Mouse (Mus musculus) cerebellum, postnatal 25 days (tissue): Measurements from ENCODE around the gene Matn1.

Source experiments
- DNase-seq, 2 experiments: peaks; one replicate each; pipeline ENCODE4 v3.0.0; 2021; ENCODE audit warnings: mixed read lengths in 2 of 2

The Matn1 gene

DNA sequence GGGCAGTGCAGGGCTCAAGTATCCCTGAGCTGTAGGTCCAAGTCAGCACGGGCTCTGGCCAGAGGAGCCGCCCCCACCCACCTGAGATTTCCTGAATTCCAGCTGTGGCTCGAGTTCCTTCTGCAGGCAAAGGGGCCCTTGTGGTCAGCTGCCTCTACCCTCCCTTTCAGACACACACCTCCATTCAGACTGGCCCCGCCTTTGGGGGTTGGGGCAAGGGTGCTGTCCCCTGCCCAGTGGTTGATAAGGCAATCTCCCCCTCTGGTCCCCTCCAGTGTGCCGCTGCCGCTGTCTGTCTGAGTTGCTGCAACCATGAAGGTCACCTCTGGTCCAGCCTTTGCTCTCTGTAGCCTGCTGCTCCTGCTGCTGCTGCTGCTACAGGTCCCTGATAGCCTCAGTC lies at the start of gene Matn1:
Matn1 (plus strand) TSS at position 274 of the 400 bp plus-strand sequence.
- no peak for DNase-seq

DNA sequence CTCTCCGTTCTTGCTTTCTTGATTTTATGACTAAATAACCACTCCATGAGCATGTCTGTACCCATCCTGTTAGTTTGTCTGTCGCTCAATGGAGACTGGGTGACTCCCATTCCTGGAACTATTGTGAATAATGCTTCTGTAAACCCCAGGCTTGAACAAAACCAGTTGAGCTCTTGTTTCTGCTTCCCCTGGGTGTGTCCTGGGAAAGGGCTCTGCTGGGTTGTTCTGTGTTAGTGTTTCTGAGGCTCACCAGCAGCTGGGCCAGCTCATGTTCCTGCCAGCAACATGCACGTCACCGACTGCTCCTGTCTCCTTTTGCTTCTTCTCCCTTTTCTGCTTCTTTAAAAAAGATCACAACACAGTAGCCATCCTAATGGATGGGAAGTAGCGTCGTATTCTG lies 48.5 kb upstream of the Matn1 start:
- DNase-seq = no peak

DNA sequence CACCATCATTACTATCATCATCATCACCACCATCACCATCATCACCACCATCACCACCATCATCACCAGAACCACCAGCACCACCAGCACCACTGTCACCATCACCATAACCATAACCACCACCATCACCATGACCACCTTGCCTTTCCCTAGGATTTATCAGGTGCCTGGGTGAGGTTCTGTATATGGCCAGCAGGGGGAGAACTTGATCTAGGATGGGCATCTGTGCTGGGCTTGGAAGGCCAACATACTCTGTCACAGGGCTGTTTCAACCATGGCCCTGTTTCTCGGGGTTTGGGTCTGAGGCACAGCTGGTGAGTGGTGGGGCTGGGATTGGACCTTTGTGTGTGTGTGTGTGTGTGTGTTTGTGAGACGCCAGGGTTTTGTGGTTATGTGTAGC lies 47.8 kb upstream of the Matn1 start:
- peak in 1 of 2 experiments; percentile 56 for DNase-seq

DNA sequence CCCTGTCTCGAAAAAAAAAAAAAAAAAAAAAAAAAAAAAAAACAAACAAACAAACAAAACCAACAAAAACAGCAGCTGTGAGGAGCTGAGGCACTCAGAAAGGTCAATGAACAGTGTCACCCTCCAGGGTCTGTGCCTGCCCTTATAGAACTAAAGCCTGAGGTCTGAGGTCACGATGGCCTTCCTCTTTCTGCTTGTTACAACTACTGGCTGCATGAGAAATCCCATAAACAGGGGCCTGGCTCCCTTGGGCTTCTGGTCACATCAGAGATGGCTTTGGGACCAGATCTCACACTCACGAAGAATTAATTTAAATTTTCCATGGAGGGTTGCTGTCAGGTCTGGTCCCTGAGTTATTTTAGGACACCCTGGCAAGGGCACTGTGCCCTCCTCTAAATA lies 44.8 kb upstream of the Matn1 start:
- DNase-seq = no peak

DNA sequence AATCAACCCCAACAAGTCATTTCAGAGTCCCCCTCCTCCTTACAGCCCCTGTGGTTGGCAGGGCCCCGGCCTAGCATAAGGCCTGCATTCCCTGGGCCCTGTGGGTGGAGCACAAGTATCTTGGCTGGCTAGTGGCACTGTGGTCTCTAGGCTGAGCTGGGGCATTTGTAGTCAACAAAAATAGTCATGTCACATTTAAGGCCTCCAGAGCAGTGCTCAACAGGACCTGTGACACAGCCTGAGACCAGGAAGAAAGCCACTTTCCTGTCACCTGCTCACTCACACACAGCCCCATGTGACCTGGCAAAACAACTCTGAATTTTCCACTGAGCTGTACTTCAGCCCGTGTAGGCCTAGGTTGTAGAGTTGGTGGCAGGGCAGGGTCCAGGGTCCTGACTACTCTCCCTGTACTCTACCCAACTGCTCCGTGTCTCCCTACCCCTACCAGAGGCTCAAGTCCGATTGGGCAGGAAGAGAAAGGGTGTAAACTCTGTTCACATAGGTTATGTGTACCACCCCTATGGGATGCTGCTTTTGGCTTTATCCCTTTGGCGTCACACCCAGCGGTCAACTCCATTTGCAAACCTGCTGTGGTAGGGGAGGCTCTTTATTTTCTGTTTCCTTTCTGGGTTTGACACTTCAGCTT lies 44.3 kb upstream of the Matn1 start:
- DNase-seq = no peak

DNA sequence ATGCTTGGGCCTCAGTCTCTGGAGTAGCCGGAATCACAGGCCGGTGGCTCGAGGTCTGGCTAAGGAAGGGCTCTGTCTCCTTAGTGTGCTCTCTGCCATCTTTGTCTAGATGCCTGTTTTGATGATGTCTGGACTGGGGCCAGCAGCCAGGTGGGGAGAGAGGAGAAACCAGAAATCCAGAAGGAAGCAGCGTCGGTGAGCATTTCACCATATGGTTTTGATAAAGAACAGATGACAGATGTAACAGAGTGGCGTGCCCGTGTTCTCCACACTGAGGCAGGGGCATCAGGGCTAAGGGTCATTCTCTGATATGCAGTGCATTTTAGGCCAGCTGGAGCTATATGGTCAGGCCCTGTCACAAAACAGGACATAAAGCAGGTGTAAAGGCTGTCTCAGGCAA lies 43.4 kb upstream of the Matn1 start:
- peak in 1 of 2 experiments; percentile 64 for DNase-seq

DNA sequence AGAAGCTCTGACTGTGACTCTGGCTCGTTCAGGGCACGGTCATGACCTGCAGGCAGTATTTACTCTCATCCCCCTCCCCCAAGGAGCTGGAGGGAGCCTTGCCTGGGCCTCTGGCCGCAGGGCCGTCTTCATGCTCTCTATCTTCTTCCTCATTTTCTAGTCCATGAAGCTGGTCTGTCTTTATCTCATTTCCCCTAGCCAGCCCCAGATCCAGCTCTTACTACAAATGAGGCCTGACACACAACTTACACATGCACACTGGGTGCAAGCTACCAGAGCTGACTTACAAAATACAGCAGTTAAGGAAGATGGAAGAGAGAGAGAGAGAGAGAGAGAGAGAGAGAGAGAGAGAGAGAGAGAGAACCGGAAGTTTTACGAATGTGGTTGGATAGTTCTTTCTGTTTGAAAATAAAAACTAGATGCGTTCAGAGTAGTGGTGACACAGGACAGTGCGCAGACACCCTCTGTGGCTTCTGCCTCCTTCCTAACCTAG lies 41.9 kb upstream of the Matn1 start:
- no peak for DNase-seq

DNA sequence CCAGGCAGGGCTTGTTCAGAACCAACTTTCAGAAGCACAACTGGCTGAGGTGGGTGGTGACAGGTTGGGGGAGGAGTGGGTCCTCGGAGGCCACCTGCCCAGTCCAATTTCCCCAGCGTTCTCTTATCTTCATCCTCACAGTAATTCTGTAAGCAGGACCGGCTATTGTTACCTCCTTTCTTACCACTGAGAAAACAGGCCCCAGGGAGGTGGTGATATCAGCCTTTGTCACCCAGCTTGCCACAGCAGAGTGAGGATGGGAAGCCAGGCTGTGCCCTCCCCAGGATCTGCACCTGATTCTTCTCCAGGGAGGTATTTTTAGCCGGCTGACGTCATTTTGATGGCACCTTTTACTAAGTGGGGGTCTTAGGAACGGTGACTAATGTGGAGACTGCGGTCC lies 39.2 kb upstream of the Matn1 start:
- no peak for DNase-seq

DNA sequence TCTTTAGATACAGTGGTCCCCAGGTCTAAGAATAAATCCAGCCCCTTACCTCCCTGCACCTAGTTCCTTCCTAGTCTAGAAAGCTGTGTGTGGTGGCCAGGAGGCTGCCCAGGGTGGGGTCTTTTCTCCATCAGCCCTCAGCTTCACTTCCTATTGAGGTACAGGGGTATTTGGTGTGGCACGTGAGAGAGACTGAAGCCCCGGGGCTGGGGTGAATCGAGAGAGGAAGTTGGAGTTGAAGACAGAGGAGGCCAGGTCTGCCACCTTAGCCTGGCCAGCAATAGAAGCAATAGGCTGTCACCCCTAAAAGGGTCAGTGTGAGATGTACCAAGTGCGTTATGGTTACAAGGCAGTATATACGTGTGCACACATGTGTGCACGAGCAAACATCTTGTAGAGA lies 38.3 kb upstream of the Matn1 start:
- no peak for DNase-seq

DNA sequence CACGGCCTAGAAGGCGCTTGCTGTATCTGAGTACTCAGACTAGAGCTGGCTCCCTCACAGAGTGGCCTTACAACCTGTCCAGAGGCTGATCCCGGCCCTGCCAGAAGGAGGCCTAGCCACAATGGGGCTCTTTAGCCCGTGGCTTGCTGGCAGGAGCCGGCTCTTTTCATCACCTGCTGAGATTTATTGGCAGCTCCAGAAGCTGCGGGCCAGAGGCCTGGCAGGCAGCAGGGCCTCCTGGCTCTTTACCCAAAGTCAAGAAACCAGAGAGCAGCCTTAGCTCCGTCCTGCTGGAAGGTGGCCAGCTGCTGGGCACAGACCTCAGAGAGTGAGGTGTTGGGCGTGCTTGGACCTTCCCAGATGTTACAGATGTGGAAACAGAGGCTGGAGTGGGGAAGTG lies 37.9 kb upstream of the Matn1 start:
- peak; percentile 72 to 78 for DNase-seq

DNA sequence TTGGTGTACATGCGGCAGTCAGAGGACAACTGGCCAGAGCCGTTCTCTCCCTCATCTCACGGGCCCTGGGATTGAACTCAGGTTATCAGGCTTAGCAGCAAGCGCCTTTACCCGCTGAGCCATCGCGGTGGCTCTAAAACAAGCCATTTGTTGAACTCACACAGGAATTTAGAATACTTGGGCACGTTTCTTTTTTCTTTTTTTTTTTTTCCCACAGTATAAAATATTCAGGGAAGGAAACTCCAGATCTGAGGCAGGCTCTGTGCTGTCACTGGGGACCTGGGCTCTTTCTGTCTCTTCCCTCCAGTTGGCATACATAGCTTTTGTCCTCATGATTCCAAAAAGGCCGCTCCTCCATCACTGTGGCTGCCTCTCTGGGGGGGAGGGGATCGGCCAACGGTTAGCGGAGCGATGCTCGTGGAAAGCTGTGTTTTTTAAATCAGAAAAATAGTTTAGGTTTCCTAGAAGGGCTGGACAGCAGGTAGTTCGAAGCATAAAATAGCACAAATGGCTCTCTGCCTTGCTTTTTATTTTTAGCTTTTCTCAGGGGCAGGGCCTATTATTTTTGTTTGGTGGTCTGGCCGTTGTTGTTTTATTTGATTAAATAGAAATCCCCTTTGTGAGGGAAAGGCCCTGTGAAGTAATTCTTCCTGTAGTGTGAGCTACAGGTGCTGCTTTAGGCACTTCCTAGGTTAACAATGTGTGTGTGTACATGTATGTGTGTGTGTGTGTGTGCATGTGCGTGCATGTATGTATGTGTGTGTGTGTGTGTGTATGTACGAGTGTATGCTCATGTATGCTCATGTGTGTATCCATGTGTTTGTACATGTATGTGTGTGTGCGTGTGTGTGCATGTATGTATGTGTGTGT lies 36.8 kb upstream of the Matn1 start:
- DNase-seq = no peak

DNA sequence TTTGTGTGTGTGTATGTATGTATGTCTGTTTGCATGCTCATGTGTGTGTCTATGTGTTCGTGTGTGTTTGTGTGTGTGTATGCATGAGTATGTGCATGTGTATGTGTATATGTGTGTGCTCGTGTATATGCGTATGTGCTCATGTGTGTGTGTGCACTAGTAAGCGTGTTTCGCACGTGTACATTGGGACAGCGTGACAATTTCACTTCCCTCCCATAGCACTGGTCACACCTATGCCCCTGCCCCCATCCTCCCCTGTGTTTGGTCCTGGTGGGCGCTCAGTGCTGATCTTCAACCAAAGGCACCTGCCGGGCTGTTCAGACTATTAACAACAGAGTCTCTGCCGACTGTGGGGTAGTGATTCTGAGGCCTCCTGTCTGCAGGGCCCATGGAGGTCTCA lies 36.1 kb upstream of the Matn1 start:
- DNase-seq = no peak

DNA sequence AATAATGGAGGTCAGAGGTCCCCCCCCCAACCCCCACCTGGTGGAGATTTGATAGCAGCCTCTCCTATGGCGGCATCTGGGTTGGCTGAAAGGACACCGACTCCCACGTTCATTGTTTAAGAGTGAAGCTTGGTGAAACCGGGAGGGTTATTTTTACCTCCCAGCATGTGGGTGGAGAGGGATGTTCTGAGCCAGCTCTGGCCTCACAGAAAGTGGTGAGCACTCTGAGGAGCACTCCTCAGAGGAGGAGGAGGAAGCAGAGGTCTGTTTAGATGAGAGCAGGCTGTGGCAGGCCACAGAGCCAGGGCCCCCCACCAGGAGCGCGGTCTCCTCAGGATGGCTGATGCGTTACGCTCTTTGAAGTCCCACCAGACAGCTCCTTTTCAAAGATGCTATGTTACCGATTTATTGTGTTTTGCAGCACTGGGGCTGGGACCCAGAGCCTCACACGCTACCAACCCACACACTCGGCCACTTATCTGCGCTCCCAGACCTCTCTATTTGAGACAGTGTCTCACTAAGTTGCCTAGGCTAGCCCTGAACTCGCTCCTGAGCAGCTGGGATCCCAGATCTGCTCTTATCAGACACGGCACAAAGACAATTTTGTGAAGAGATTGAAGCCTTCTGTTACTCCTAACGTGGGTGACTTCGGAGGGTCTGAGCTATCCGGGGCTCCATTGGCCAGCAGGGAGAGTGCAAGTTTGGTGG lies 34.9 kb upstream of the Matn1 start:
- peak in 1 of 2 experiments; percentile 29 for DNase-seq

DNA sequence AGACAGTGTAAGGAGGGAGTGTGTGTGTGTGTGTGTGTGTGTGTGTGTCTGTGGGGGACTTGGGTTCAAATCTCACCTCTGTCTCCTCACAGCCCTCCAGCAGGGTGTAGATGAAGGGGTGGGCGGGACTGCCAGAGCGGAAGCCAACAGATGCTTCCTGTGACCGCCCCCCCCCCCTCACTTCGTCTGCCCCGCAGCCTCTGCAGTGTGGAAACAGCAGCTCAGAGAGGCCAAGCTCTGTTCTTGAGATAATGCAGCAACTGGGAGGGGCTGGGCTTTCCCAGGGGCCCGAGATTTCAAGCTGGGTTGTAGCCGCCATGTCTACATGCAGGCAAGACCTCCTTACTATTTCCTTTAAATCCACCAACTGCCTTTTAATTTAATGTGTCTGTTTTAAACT lies 33.5 kb upstream of the Matn1 start:
- no peak for DNase-seq

DNA sequence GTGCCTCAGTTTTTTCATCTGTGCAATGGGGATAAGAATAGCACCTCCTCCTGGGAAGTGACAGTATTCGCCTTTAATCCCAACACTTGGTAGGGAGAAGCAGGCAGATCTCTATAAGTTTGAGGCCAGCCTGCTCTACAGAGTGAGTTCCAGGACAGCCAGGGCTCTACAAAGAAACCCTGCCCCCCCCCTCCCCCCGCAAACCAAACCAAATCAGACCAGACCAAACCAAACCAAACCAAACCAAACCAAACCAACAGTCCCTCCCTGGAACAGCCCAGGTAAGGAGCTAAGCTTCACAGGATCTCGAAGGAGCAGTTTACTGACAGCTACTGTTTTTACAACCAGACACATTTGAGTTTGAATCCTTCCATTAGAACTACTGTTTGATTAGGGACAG lies 31.6 kb upstream of the Matn1 start:
- no peak for DNase-seq

DNA sequence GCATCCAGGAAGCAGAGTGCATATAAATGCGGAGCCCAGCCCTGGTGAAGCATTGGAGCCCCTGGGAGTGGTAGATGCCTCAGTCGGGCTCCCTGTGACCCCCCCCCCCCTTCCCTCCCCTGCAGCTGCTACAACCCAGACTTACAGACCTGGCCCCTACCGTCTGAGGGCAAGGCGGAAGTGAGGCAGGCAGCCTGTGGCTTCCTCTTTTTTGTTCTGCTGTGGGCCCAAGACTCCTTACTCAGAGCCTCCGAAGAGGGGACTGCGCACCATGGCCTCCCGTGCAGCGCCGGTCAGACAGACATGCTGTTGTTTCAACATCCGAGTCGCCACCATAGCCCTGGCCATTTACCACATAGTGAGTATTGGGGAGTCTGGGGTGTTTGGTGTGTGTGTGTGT lies 31.1 kb upstream of the Matn1 start, which contains the start of gene Laptm5:
Laptm5 (plus strand) TSS at position 49 of the 400 bp plus-strand sequence.
- no peak for DNase-seq

DNA sequence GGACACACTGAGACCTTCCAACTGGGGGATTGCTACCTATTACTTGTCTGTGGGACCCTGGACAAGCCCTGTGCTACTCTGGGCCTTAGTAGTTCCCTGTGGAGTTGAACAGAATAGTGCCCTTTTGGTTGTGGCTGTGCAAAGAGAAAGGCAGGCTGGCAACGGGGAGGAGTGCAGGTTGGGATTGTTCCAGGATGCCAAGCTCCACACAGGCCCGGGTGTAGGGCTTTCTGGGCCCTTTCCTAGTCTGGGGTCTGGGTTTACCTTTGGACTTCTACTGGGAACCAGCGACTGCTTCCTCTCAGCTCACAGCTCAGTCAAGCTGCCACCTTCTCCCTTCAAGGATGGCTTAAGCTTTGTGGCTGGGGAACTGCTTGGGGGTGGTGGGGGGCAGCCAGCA lies 30.7 kb upstream of the Matn1 start:
- DNase-seq = no peak

DNA sequence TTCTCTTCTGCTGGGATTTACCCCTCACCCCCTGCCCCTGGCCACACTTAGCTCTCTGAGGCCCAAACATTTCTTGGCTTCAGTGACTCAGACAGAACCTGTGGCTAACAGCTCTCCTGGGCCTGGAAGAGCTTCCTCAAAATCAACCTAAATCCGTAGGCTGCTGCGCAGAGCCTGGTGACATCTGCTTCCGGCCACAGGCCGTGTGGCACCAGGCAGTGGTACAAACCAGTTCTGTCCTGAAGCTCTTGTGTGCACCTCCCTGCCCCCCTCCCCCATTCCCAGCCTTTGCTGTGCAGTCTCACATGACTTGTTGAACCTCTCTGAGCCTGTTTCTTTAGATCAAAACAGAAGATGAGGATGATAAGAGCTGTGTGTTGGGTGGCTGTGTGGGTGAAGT lies 30.2 kb upstream of the Matn1 start:
- DNase-seq = no peak

DNA sequence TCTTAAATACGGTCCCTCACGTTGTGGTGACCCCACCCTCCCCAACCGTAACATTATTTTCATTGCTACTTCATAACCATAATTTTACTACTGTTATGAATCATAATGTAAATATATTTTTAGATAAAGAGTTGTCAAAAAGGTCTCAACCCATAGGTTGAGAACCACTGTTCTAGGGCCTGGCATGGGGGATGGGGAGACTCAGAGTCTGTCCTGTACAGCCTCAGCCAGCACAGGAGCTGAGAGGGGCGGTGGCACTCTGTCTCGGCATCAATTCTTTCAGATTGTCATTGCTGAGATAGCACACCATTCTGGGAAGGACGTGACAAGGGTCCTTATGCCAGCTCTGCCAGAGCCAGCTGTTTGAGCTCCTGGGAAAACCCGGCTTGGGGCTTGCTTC lies 29.7 kb upstream of the Matn1 start:
- DNase-seq = no peak

DNA sequence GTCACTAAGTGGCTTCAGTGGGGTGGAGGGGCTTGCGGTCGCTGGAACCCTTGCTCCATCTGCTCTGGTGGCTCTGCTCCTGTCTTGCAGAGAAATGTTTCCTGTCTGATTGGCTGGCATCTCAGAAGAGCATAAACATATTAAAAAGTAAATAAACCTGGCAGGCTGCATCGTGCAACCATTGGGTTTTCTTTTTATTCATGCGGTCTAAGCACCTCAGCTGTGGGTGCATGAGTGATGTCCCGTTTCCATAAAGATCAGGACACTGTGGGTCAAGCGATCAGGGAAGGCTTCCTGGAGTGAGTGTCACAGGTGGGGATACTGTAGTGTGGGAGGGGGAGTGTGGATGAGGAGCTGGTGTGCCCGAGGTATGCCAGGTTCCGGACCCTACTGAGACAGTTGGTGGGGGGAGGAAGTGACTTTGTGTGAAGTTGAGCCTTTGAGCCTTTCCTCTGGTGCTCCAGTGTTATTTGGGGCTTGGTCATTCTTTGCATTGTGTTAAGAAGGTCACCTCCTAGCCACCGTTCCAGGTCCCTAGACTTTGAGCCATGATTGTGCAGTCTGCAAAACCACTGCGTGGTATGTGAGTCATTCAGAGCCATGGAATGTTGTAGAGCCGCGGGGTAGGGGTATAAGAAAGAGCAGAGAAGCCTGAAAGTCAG lies 29.0 kb upstream of the Matn1 start:
- DNase-seq = no peak

DNA sequence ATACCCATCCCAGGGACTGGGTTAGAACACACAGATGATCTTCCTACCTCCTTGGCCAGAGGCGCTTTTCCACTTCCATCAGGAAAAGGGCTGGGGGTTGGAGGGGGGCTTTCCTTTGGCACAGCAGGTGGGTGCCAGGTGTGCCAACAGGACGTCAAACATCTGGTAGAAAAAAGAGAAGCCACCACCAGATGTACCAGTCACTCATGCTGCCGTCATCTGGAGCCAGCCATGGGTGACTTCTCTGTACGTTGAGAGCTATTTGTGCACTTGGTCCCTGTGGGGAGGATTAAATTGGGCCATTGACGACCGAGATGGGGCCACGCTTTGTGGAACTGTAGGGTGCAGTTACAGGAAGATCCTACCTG lies 28.5 kb upstream of the Matn1 start:
- DNase-seq = no peak

DNA sequence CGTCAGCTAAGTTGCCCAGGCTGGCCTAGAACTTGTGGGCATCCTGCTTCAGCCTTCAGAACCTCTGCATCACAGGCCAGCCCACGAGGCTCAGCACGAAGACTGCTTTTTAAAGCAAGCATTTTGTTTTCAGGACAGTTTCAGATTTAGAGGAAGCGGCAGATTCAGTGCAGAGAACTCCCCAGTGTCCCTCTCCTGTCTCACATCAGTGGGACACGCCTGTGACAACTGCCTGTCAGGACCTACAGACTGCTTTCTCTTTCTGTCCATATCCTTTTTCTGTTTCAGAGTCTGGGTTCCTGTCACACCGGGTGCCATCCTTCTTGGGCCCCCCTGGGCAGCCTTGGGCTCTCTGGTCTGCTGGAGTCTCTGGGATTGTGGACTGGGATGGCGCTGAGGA lies 27.5 kb upstream of the Matn1 start:
- no peak for DNase-seq

DNA sequence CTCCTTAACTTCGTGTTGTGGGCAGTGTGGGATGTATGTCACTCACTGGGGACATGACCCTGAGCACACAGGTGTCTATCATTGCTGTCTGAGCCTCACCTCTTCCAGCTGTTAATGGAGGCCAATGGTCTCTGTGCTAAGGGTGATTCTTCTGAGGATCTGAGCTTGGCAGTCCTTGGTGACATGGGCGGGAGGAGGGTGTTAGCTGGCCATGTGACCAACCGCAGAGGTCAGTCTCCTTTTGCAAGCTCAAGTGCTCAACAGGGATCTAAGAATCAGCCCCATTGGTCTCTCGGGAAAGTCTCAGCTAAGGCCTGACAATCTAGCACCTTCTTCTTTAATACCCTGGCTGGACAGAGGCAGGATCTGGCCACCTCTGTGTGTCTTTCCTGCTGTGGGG lies 26.6 kb upstream of the Matn1 start:
- DNase-seq = no peak
